Mouse (Mus musculus) hindbrain, embryonic 10.5 days (tissue): ENCODE measurements around the gene Nufip2. TPM values are rescaled to one million over a fixed set of nuclear protein-coding genes. Genes with fewer than 3 reads are reported as not detected.
"Not testable (repeated sequence)": the region's sequence is repeated elsewhere in the genome, so short reads cannot be mapped to it uniquely, and the experiment has no call there.

ENCODE experiments used
- DNase-seq: peaks from one replicate; pipeline ENCODE4 v3.0.0-alpha.2; 2017; ENCODE audit warnings: low spot score
- H3K27ac ChIP-seq: fragments of 300-500 bp; sonication (generic); 2 replicates; pipeline ENCODE4 v1.5.1; 2016; ENCODE audit warnings: mild to moderate bottlenecking, moderate library complexity
- H3K27me3 ChIP-seq: fragments of 300-500 bp; sonication (generic); 2 replicates; pipeline ENCODE4 v1.6.1; 2016; ENCODE audit warnings: mild to moderate bottlenecking; ENCODE audit not compliant: poor library complexity, insufficient read depth, severe bottlenecking
- H3K36me3 ChIP-seq: fragments of 300-500 bp; sonication (generic); 2 replicates; pipeline ENCODE4 v1.6.1; 2016; ENCODE audit warnings: mild to moderate bottlenecking, moderate library complexity
- H3K4me1 ChIP-seq: fragments of 300-500 bp; sonication (generic); replicated peaks from 2 replicates; pipeline ENCODE4 v1.6.1; 2016; ENCODE audit warnings: mild to moderate bottlenecking
- H3K4me3 ChIP-seq: fragments of 300-500 bp; sonication (generic); 2 replicates; pipeline ENCODE4 v1.5.1; 2016; ENCODE audit warnings: mild to moderate bottlenecking, moderate library complexity
- H3K9me3 ChIP-seq: fragments of 300-500 bp; sonication (generic); 2 replicates; pipeline ENCODE4 v1.6.1; 2016; ENCODE audit warnings: mild to moderate bottlenecking, moderate library complexity
- WGBS: fragments of 180-500 bp; shearing (Covaris S2); methylation state at CpG from one replicate; pipeline ENCODE4 v1.1.7; 2016; 5-methylcytosine and 5-hydroxymethylcytosine counted together
- polyA plus RNA-seq: library from polyadenylated mRNA; unstranded; fragments of >200 nt; fragmentation: Nextera tagmentation; extraction: Ambion mirVana; gene quantifications from 2 replicates; pipeline ENCODE4 v1.2.1, GENCODE M21; 2016

Nufip2 gene
- polyA plus RNA-seq, result 3.6 and 3.7 TPM in 2 replicates

- under 1% methylated on average over 38 of the region's 38 CpGs for WGBS
- H3K4me1 ChIP-seq, result peaks cover 18% of the 10 kb centered on the region
- H3K36me3 ChIP-seq, result peaks cover 21% of the 10 kb centered on the region
- no peaks in the 10 kb centered on the region for H3K9me3 ChIP-seq
- H3K27ac ChIP-seq, result peak within 1 kb of the TSS; percentile 99
- DNase-seq, result peak; percentile 99
- H3K27me3 ChIP-seq, result no peaks in the 10 kb centered on the region
- H3K4me3 ChIP-seq, result peak within 1 kb of the TSS; percentile 98
Observed at GRCm38 (mm10) chr11:77685383-77686265, at the start of gene Nufip2. Gene Nufip2, plus strand, starts transcription at chr11:77686155.

- H3K36me3 ChIP-seq, result no peaks in the 10 kb centered on the region
- no peak overlapping the region for H3K4me3 ChIP-seq
- DNase-seq, result no peak
- H3K9me3 ChIP-seq, result no peaks in the 10 kb centered on the region
- H3K27me3 ChIP-seq, result no peaks in the 10 kb centered on the region
- no peak overlapping the region for H3K27ac ChIP-seq
- no peaks in the 10 kb centered on the region for H3K4me1 ChIP-seq
- WGBS, result 83% methylated on average over 9 of the region's 9 CpGs
Observed at GRCm38 (mm10) chr11:77641390-77641789, 44.6 kb upstream of the Nufip2 start.

GRCm38 (mm10) chr11:77645481-77645880 lies 40.5 kb upstream of the Nufip2 start:
- H3K27ac ChIP-seq, result no peak overlapping the region
- no peak for DNase-seq
- H3K9me3 ChIP-seq, result no peaks in the 10 kb centered on the region
- 87% methylated on average over 4 of the region's 4 CpGs for WGBS
- no peaks in the 10 kb centered on the region for H3K27me3 ChIP-seq
- no peak overlapping the region for H3K4me3 ChIP-seq
- H3K4me1 ChIP-seq, result no peaks in the 10 kb centered on the region
- no peaks in the 10 kb centered on the region for H3K36me3 ChIP-seq

- 83% methylated on average over 7 of the region's 7 CpGs for WGBS
- no peaks in the 10 kb centered on the region for H3K9me3 ChIP-seq
Observed at GRCm38 (mm10) chr11:77648878-77649277, 37.1 kb upstream of the Nufip2 start.

GRCm38 (mm10) chr11:77652484-77652883 lies 33.5 kb upstream of the Nufip2 start:
- H3K36me3 ChIP-seq, result no peaks in the 10 kb centered on the region
- 61% methylated on average over 6 of the region's 6 CpGs for WGBS
- no peak overlapping the region for H3K4me3 ChIP-seq
- H3K27ac ChIP-seq, result no peak overlapping the region
- H3K27me3 ChIP-seq, result no peaks in the 10 kb centered on the region
- no peak for DNase-seq
- no peaks in the 10 kb centered on the region for H3K4me1 ChIP-seq
- H3K9me3 ChIP-seq, result no peaks in the 10 kb centered on the region

More at GRCm38 (mm10) chr11:77648878-77649277, 37.1 kb upstream of the Nufip2 start:
- Histone ChIP-seq H3K36me3 (no peaks in the 10 kb centered on the region), H3K27me3 (no peaks in the 10 kb centered on the region), H3K27ac (no peak overlapping the region), H3K4me3 (no peak overlapping the region), H3K4me1 (no peaks in the 10 kb centered on the region)
- DNase-seq, result no peak

GRCm38 (mm10) chr11:77653406-77654190 lies 32.4 kb upstream of the Nufip2 start:
- not testable (repeated sequence) for DNase-seq, H3K27me3 ChIP-seq, H3K36me3 ChIP-seq, H3K9me3 ChIP-seq, H3K27ac ChIP-seq, H3K4me1 ChIP-seq, H3K4me3 ChIP-seq
- WGBS, result 96% methylated on average over 4 of the region's 4 CpGs

- Histone ChIP-seq H3K27me3 (no peaks in the 10 kb centered on the region), H3K36me3 (no peaks in the 10 kb centered on the region), H3K9me3 (no peaks in the 10 kb centered on the region), H3K4me3 (no peak overlapping the region), H3K27ac (no peak overlapping the region), H3K4me1 (no peaks in the 10 kb centered on the region)
- no peak for DNase-seq
- WGBS, result 69% methylated on average over 4 of the region's 4 CpGs
Observed at GRCm38 (mm10) chr11:77659986-77660385, 26.0 kb upstream of the Nufip2 start.

GRCm38 (mm10) chr11:77663639-77664038 lies 22.3 kb upstream of the Nufip2 start:
- H3K27me3 ChIP-seq, result no peaks in the 10 kb centered on the region
- H3K36me3 ChIP-seq, result no peaks in the 10 kb centered on the region
- H3K9me3 ChIP-seq, result 0 out of 2 replicates have a peak, but pooled peaks cover 2% of the 10 kb centered on the region
- no peaks in the 10 kb centered on the region for H3K4me1 ChIP-seq
- H3K4me3 ChIP-seq, result no peak overlapping the region
- WGBS, result 91% methylated on average over 6 of the region's 6 CpGs
- no peak overlapping the region for H3K27ac ChIP-seq
- DNase-seq, result no peak

GRCm38 (mm10) chr11:77664046-77664445 lies 21.9 kb upstream of the Nufip2 start:
- no peak for DNase-seq
- Histone ChIP-seq H3K9me3 (0 out of 2 replicates have a peak, but pooled peaks cover 2% of the 10 kb centered on the region), H3K27ac (no peak overlapping the region), H3K4me3 (no peak overlapping the region), H3K36me3 (no peaks in the 10 kb centered on the region), H3K27me3 (no peaks in the 10 kb centered on the region), H3K4me1 (no peaks in the 10 kb centered on the region)
- 92% methylated on average over 8 of the region's 8 CpGs for WGBS

GRCm38 (mm10) chr11:77665384-77665783 lies 20.6 kb upstream of the Nufip2 start:
- not testable (repeated sequence) for H3K27ac ChIP-seq, H3K4me1 ChIP-seq, DNase-seq, H3K4me3 ChIP-seq, H3K9me3 ChIP-seq, H3K36me3 ChIP-seq, H3K27me3 ChIP-seq
- WGBS, result 83% methylated on average over 5 of the region's 5 CpGs

- DNase-seq, H3K4me1 ChIP-seq, H3K9me3 ChIP-seq, H3K4me3 ChIP-seq, H3K27ac ChIP-seq, H3K27me3 ChIP-seq, H3K36me3 ChIP-seq: not testable (repeated sequence)
- WGBS, result 88% methylated on average over 8 of the region's 8 CpGs
Observed at GRCm38 (mm10) chr11:77666766-77667165, 19.2 kb upstream of the Nufip2 start.

- no peaks in the 10 kb centered on the region for H3K36me3 ChIP-seq
- 97% methylated on average over 2 of the region's 2 CpGs for WGBS
- no peak overlapping the region for H3K27ac ChIP-seq
- H3K9me3 ChIP-seq, result peaks cover 6% of the 10 kb centered on the region; the same call in 1 of the 2 replicates
- no peak overlapping the region for H3K4me3 ChIP-seq
- DNase-seq, result no peak
- H3K4me1 ChIP-seq, result no peaks in the 10 kb centered on the region
- no peaks in the 10 kb centered on the region for H3K27me3 ChIP-seq
Observed at GRCm38 (mm10) chr11:77672746-77673145, 13.2 kb upstream of the Nufip2 start.
